Mouse (Mus musculus) layer of hippocampus, adult 9-11 months (tissue): ENCODE measurements around the gene Zc2hc1b.

Experiments
- DNase-seq: peaks from one replicate; pipeline ENCODE4 v3.0.0; 2022

Gene Zc2hc1b

DNA sequence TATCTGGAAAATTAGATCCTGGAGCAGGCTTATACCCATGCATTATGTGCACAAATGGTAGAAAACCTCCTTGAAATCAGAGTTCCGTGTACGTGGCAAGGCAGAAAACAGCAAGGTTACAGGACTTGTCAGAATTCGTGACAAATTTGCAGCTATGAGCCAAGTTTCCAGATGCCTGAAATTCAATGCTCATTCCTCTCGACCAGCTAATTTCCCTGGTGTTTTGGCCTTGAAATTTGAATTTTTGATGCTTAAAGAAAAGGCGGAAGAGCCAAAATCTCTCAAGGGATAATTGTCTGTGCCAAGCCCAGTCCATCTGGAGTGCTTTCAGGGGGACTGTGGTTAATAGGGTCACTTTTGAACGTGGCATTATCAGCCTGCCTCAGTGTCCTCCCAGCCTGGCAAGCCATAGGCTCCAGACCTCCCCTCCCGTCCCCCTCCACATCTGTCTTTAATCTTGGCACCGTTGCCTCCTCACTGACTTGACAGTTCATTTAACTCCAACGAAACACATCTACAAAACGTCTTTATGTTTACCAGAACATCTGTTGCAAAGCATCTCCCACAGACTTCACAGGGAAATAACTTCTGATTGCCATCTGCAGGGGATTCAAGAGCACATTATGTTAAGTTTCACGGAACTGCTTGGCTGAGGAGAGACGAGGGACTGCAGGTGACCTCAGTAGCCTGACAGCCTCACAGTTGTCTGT, 6.9 kb downstream of the Zc2hc1b start:
- no peak for DNase-seq

- no peak for DNase-seq
Observed at GRCm38 (mm10) chr10:13168461-13168860, 9.4 kb downstream of the Zc2hc1b start.

DNA sequence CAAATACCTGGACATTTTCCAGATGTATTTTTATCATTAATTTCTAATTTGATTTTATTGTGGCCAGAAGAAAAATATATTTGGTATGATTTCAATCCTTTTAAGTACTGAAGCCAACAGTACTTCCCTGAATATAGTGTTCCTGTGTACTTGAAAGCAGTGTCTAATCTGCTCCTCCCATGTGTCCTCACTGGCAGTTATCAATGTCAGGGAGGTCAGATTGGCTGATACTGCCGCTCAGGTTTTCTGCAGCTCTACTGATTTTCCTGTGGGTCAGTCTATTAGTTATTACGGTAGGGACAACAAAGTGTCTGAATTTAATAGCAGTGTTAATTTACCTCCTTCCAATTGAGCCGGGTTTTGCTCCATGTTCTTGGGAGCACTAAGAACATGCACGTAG, 15.8 kb downstream of the Zc2hc1b start:
- no peak for DNase-seq

DNA sequence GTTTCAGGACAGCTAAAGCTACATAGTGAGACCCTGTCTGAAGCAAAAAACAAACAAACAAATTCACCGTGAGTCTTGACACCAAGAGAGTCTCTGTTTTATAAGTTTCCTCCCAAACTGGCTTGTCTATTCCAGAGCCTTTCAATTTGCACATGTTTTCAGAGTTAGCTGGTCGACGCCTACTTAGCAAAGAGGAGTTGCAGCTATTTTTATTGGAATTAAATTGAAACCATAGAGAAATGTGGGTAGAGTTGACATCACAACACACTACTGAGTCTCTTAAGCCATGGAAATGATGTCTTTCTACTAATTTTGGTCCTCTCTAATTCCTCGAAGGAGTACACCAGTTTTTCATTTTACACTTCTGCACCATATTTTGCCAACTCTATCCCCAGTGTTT, 16.9 kb downstream of the Zc2hc1b start:
- DNase-seq: no peak

DNA sequence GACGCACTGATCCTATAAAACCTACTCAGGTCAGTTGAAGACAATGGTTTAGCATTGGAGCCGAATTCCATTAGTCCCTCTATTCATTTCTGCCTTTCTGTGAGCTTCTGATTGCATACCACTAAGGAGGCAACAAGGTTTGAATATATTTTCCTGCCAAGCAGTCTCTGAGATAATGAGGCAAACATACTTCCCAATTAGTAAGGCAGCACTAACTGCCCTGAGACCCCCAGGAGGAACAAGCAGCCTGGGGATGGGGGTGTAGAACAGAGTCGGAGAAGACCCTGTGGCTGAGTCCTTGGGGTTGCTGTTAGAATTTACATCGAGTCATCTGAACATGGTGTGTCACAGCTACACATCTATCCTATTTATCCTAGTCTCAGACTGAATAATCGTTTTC, 22.4 kb downstream of the Zc2hc1b start:
- no peak for DNase-seq

DNA sequence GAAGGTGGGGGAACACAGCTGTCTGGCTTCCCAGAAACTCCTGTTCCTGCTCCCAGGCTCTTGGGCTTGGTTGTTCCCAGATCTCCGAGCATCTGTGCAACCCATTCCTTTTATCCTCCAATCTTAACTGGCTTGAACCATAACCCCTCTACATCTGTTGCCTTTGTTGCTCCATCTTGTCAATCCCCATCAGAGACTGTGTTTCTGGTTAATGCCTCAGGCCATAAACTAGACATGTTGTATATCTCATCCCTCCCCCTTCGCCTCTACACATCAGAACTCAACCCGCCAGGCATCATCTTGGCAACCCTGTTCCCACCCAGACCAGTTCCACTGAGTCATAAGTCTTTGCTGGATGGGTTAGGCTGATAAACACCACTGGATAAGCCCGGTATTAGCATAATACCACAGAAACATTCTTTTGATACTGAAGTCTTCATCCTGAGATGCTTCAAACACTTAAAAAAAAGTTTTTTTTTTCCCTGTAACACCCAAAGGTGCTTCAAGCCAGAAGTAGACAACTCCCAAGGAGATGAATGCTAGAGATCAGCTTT, 24.9 kb downstream of the Zc2hc1b start:
- DNase-seq: no peak

DNA sequence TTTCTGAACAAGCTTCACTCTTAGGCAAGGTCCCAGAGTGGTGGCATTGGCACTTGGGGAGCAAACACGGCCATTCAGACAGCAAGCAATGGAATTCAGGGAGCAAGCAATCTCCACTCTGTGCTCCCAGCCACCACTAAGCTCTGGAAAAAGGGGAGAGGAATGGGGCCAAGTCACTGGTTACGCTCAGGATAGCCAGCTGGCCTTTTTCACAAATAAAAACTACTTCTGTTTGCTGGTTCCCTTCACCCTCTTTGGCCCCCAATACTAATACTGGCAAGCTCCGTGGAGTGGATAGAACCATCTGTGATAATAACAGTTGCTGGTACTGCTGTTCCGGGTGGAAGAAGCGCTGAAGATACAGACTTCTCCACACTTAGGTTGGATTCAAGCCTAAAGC, 26.5 kb downstream of the Zc2hc1b start:
- DNase-seq: peak; percentile 29

- no peak for DNase-seq
Observed at GRCm38 (mm10) chr10:13150435-13150834, 27.4 kb downstream of the Zc2hc1b start.

- DNase-seq: no peak
Observed at GRCm38 (mm10) chr10:13140434-13140833, 37.4 kb downstream of the Zc2hc1b start.

GRCm38 (mm10) chr10:13137906-13138305, 39.9 kb downstream of the Zc2hc1b start:
- DNase-seq: no peak

GRCm38 (mm10) chr10:13135751-13136150, 42.1 kb downstream of the Zc2hc1b start:
- DNase-seq: no peak

DNA sequence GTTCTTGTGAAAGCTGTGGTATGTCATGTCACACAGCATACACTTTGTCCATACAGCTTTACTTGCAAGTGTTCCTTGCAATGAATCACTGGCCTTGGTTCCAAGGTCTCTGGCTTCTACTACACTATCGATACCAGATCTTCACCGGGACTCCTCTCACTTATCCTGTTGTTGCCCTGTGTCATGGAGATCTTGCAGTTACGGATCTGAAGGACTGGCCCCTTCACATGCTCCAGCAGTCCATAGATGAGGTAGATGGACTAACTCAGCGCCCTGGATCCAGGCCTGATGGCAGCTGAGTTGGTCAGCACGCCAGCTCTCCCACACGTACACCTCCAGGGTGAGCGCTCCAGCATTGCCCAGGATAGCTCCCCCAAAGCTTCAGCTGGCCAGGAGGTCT, 42.5 kb downstream of the Zc2hc1b start:
- no peak for DNase-seq

DNA sequence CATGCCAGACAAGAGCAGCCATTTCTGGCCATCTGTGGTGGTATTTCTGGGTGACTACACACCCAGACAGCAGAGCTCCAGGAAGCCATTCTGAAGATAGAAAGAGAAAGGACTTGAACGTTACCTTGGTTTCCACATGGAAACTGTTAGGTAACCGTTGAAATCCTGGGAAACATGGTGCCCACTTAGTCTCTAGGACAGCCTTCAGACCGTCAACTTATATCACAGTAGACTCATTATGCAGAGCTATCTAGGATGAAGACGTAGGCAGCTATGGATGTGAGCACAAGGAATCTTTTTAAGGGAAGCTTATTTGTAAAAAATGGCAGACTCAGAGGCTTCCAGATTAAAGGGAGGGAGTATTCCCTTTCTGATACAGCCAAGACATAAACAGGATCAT, 44.0 kb downstream of the Zc2hc1b start:
- no peak for DNase-seq

- DNase-seq: no peak
Observed at GRCm38 (mm10) chr10:13127946-13128345, 49.9 kb downstream of the Zc2hc1b start.

GRCm38 (mm10) chr10:13127335-13127734, 50.5 kb downstream of the Zc2hc1b start:
- no peak for DNase-seq

DNA sequence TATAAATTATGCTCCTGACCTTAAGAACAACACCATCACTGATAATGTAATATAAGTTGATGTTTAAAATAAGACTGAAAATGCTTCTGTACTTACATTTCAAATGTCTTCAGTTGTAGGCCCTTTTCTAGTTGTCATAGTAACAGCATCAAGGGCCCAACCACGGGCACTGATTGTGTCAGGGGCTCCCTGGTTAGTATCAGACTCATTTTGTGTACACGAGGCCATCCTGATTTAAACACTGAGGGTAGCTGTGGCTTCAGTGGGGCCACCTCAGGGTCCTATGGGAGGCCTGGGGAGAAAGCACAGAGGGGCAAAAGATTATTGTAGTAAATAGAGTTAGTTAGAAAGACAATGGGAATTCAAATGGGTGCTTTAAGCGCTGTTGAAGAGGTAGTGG, 52.0 kb downstream of the Zc2hc1b start:
- no peak for DNase-seq

DNA sequence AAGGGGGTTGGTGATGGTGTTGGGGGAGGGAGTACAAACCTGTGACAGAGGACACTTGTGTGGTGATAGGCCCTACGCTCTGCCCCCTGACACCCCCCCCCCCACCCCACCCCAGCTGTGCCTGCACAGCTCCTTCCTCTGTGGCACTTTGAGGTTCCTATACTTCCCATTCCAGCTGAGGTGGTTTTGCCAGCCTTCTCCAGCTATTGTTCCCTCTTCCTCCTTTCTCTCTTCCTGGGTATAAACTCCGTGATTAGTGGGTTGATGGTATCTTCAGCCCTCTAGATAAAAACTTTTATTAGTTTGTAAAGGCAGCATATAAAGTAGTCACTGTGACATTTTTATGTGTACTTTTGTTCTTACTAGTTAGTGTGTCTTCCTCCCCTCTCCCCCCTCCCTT, 58.5 kb downstream of the Zc2hc1b start:
- DNase-seq: no peak

DNA sequence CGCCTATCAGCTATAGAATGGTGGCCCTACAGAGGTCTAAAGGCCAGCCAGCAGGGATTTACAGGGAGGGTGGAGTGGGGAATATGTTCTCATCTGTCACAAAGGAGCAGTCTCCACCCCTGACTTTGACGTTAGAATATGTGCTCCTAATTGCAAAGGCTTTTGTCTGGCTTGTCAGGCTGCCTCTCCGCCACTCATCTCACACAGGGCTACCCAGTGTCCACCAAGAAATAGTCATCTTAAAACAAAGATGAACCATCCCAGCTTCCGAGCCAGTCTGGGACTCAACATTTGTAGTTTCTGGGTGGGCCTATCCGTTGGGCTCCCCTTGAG, 59.1 kb downstream of the Zc2hc1b start:
- DNase-seq: no peak

DNA sequence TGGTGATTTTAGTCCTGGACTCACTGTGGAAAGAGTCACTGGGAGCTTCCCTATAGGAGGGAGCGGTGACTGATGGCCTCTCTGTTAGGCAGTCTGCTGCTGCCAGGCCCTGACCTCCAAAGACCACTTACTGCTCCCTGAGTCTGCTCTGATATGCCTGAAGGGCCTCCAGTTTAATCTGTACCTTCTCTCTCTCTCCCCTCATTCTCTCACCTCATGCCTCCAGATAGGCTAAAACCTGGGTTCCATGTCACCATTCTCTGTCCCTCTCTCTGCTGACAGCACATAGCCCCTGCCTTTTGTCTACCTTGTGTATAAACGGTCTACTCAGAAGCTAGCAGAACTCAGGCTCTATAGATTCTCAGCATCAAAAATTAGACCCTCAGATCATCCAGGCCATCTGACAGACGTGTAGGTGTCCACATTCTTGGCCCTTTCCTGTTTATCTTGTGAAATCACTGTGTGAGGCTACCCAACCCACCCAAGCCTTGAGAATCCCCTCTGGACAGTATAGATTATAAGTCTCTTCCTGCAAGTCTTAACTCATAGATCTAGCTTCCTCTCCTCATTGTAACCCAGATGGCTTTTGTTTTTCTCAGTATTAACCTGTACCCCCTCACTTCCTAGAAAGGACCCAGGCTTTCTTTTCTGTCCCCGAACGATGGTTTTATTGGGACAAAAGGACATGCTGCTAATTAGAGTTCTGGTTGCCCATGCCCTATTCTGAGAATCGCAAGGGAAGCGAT, 59.6 kb downstream of the Zc2hc1b start:
- no peak for DNase-seq

- DNase-seq: no peak
Observed at GRCm38 (mm10) chr10:13116706-13117665, 60.8 kb downstream of the Zc2hc1b start.

GRCm38 (mm10) chr10:13115030-13115429, 62.8 kb downstream of the Zc2hc1b start:
- DNase-seq: no peak

DNA sequence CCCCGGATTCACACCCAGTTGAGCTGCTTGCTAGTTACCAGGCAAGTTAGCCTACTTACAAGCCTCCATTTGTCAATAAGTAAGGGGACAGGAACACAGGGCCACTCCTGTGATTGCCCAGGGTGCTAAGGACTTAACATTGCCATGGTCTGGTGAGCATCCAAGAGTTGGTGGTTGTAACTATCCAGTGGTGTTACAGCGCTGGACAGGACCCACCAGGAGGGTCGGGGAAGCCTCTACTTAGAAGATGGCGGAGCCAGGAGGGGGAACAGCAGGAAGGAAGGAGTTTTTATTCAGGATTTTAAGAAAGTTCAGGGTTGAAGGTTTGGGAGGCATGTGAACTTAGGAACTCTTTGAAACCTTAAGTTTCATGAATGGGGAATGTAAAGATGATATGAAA, 64.2 kb downstream of the Zc2hc1b start:
- no peak for DNase-seq

- DNase-seq: no peak
Observed at GRCm38 (mm10) chr10:13112849-13113248, 65.0 kb downstream of the Zc2hc1b start.
